Mouse (Mus musculus) thymus, postnatal 36 days (tissue): Measurements from ENCODE around the gene Gpr139.

Experiments
- DNase-seq, 2 experiments: peaks; one replicate each; pipeline ENCODE4 v3.0.0; 2022; ENCODE audit warnings: mixed read lengths in 2 of 2

The Gpr139 gene

DNA sequence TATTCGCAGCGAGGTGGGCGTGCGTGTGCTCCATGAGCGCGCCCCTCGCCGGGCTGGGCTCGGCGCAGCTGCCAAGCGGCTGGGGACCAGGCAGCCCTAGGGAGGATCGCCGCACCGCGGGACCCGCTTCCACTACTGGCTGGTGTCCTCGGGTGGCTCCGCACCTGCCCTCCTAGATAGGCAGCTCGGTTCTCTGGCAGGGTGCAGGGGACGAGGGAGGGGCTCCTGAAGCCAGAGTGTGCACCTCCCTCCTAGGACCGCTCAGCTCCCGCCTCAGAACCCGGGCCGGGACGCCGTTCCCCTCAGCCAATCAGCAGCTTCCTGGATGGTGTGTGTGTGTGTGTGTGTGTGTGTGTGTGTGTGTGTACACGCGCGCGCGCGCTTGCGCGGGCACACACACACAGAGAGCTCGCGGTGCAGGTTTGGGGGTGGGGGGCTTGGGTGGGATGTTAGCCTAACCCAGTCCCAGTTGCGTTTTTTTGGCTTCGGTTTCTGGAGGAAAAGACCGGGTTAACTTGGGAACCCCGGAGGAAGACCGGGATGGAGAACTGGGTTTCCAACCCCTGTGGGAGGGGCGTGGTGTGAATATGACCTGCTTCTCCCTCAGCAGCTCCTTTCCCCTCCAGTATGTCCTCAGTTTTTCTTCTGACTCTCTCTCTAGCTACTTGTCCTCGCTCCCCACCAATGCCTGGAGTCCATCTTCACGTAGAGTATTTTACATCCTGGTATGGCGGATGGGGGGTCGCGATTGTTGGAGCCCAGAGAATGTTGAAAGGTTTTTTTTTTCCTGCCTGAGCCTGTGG, at the start of gene Gpr139:
TSS of gene Gpr139 (minus strand) at position 263 of the 803 bp plus-strand sequence.
- no peak for DNase-seq

DNA sequence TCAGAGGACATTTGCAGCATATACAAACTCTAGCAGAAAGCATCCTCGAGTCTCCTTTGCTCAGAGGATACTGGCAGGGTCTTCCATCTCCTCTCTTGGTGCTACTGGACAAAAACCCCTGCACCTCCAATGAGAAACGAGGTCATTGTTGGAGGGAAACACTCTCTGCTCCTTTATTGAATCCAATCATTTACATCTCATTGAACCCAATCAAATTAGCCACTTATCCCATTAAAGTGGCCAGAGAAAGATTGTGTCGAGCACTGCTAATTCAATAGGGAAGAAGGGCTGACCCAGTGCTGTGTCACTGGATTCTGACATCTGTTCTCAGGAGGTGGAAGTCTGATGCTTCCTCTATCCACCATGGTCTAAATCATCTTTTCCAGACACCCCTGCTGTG, 46.6 kb upstream of the Gpr139 start:
- no peak for DNase-seq

DNA sequence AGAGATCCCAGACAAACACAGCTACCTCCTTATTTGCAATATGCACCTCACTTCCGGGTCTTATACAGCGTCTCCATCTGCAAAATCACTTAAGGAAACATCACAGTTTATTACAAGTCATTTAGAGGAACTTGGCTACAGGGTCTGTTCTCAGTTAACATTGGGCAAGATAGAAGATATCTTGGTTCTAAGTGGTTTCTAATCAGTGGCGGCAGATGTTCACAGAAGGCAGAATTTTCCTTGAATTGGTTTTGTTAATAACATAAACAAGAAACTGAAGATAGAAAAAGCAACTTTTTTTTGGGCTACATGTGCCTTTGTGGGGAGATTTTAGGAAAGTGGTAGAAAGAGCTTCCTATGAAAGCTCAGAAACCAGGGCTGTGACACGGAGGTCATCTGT, 38.3 kb upstream of the Gpr139 start:
- DNase-seq, result no peak

DNA sequence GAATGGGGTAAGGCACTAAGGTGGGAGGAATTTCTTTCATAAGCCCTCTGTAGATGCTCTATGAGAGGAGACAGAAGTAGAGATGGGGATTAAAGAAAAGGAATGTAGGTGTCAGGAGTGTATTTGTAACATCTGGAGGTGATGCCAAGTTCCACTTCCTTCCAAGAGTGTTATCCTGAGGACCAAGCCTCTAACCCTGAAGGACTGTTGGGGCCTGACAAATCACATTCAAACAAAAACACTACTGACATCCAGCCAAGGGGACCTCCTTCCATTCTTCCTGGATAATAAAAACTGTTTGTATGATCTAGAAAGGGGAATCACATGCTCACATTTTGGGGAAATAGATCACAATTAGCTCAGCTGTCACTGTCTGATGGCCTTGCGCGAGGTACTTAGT, 34.7 kb upstream of the Gpr139 start:
- no peak for DNase-seq

DNA sequence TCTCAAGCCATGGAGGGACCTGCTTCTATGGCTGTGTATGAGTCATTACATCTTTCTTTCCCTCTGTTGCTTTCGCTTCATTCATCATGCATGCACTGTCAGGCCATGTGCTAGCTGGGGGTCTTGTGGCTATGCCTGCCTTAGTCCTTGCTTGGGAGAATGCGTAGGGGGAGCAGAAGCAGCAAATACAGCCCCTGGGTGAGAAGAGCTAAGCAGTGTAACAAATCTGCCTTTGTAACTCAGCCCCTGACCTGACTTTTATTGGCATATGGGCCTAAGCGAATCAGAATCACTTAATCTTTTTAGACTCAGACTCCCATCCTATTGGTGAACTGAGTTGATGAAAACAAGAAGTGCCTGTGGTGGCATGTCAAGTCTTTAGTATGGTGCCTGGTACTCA, 22.8 kb upstream of the Gpr139 start:
- no peak for DNase-seq

DNA sequence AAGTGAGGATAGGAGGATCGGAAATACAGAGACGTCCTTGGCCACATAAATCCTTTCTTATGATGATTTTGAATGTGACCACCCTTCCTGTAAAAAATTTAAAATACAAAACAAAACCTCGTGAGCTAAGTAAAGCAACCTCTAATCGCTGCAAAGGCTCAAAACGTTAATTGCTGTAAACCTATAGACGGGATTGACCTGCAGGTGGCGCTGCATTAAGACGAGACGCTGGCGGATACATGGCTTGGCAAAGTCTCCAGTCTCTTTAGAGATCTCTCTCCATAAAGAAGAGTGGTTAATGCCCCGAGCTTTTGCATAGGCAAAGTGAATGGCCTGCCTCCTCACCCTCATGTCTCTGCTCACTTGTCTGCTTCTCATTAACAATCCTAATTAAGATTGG, 2.0 kb upstream of the Gpr139 start:
- no peak for DNase-seq

DNA sequence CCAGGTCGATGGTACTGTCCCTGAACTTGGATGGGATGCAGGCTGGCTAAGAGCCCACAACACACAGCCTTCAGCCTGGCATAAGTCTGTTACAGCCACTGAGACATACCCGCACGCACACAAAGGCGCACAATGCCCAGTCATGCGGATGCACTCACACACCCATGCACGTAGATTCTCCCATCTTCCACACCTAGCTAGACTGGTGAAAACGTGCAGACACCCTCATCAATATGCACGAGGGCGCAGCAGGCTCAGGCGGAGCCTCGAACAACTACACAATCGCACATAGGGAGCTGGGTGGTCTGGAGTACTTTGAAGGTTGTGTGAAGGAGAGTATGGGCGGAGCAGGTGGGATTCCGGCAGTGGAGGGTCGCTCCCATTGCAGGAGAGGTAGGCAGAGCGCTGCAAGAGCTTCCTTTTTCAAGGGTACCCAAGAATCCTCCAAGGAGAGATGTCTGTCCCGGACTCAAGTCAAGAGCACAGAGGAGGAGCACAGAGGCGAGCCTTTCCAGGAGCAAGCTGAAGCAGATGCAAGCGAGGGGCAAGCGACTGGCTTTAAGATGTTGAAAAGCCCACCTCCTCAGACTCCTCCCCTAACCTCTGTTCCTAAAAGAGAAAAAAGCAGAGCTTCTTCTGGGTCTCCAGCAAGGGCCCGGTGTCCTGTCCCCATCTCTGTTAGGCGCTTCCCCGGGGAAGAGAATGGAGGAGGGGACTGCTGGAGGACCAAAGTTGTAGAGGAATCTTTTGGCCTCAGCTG, 958 bp upstream of the Gpr139 start:
- no peak for DNase-seq

DNA sequence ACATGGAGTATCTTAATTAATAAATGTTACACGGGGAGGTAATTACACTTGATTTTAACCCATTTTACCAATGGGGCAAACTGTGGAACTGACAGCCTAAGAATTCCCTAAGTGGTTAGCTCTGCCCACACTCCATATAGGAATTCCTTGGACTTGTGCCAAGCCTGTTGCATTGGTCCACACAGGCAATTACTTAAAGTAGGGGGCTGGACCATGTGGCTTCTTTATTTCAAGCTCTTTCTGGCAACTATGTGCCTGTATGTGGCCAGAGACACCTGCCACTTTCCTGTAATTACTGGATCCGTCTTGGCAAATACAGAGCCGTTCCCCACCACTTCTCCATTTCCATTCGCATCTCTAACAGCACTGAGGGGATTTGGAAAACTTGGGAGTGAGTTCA, 3.4 kb downstream of the Gpr139 start:
- DNase-seq, result no peak

DNA sequence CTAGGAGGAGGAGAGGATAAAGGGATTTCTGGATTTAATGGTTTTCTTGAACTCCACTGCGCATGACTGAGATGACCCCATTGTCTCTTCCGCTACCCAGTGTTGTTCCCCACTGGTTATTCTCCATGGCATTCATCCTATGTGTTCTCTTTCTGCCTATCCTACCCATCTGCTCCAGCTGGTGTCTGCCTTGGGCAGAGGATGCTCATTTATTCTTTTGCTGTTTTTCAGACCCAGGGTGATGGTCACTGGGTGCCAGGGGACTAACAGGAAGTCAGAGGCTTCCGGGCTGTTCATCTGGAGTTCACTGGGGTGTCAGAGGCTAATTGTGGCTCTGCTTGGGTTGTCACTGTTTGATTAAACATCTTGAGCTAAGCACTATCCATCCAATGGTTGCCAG, 24.4 kb downstream of the Gpr139 start:
- no peak for DNase-seq

DNA sequence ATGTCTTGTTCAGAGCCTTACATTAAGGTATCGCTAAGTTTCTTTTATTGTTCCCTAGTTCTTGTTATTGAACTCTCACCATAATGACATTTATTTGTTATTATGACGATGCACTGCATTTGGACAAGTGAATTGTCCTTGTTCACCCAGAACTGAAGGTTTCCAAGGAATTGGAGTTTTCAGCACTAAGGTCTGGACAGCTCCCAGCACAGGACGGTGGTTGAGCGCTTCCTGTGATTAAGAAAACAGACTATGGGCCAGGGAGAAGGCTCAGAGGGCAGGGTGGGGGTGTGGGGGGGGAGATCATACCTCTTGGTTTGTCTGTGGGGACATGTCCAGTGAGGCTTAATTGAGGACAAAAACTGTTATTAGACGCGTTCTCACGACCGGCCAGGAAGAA, 72.6 kb downstream of the Gpr139 start:
- DNase-seq, result no peak

DNA sequence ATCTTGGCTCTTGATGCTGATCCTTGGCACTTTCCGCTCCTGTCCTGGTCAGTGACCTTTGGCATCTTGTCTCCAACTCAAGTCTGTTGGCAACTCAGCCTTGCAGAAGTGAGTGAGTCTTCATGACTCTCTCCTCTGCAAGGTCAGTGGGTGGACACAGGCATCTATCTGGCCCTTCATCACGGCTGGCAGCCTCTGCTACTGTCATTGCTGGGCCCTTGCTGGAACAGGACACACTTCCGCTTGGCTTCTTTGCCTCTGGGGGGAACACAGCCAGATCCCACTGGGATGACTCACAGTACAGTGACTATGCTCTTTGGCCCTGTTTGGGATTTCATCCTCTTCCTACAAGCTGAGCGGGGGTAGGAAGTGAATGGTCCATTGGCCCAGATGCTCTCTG, 78.5 kb downstream of the Gpr139 start:
- no peak for DNase-seq

DNA sequence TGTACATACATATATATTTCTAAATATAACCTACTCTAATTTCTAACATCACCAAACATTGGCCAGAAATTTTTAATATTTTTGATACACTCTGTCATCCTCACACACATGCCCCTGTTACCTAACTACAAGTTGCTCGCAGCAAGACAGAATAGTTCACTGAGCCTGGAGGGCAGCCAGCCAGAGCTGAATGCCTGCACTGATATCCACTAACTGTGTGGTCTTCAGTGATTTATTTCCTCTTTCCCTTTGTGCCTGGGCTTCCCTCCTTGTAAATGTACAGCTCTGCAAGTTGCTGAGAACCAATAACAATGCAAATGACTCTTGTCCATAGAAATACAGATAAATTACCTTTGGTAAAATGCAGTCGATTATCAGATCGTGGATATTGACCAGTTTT, 87.8 kb downstream of the Gpr139 start:
- no peak for DNase-seq
